Mouse (Mus musculus) MEL (cell line): ENCODE data around the gene Tmem143. TPM values are rescaled to one million over a fixed set of nuclear protein-coding genes. Genes with fewer than 3 reads are reported as not detected.
"Not testable (repeated sequence)": the region's sequence is repeated elsewhere in the genome, so short reads cannot be mapped to it uniquely, and the experiment has no call there.

ENCODE experiments used
- DNase-seq: peaks from one replicate; pipeline ENCODE4 v3.0.0; 2011; ENCODE audit warnings: low read depth, low spot score
- H3K27ac ChIP-seq: 2 replicates; pipeline ENCODE4 v1.5.1; 2012; ENCODE audit warnings: low read depth, mild to moderate bottlenecking, control low read depth, low read length, moderate library complexity; ENCODE audit not compliant: control insufficient read depth
- H3K27me3 ChIP-seq, 2 experiments: fragments of 150-350 bp in 1 of 2; sonication (generic) in 1 of 2; 2 replicates each; pipeline ENCODE4 v1.6.1; 2012; ENCODE audit warnings: low read length in 2 of 2, mild to moderate bottlenecking in 2 of 2, improper control_type of control experiment in 1 of 2, moderate library complexity in 1 of 2; ENCODE audit not compliant: insufficient read depth in 2 of 2, control insufficient read depth in 1 of 2
- H3K36me3 ChIP-seq, 2 experiments: 2 replicates each; pipeline ENCODE4 v1.6.1; 2012 to 2014; ENCODE audit warnings: low read length in 2 of 2, improper control_type of control experiment in 1 of 2, inconsistent platforms in 1 of 2, mild to moderate bottlenecking in 1 of 2; ENCODE audit not compliant: insufficient read depth in 2 of 2, control insufficient read depth in 1 of 2
- H3K4me1 ChIP-seq, 2 experiments: fragments of 150-350 bp in 1 of 2; sonication (generic) in 1 of 2; 2 replicates each; pipeline ENCODE4 v1.6.1; 2012; ENCODE audit warnings: low read length in 2 of 2, improper control_type of control experiment in 1 of 2, mild to moderate bottlenecking in 1 of 2; ENCODE audit not compliant: insufficient read depth in 2 of 2, control insufficient read depth in 1 of 2
- H3K4me3 ChIP-seq, 2 experiments: fragments of 150-350 bp in 1 of 2; sonication (generic) in 1 of 2; 2 replicates each; pipeline ENCODE4 v1.5.1; 2012; ENCODE audit warnings: low read depth in 2 of 2, low read length in 2 of 2, mild to moderate bottlenecking in 2 of 2, moderate library complexity in 2 of 2, control low read depth in 1 of 2, improper control_type of control experiment in 1 of 2; ENCODE audit not compliant: control insufficient read depth in 1 of 2, insufficient read depth in 1 of 2
- H3K79me2 ChIP-seq: 2 replicates; pipeline ENCODE4 v1.6.1; 2012; ENCODE audit warnings: mild to moderate bottlenecking, low read length, moderate library complexity; ENCODE audit not compliant: control insufficient read depth, poor library complexity, insufficient read depth
- H3K9ac ChIP-seq: 2 replicates; pipeline ENCODE4 v1.6.1; 2012; ENCODE audit warnings: low read depth, mild to moderate bottlenecking, control low read depth, low read length, moderate library complexity; ENCODE audit not compliant: control insufficient read depth, poor library complexity, severe bottlenecking
- H3K9me3 ChIP-seq: fragments of 150-350 bp; sonication (generic); replicated peaks from 2 replicates; pipeline ENCODE4 v1.6.1; 2012; ENCODE audit warnings: mild to moderate bottlenecking, low read length, improper control_type of control experiment, moderate library complexity; ENCODE audit not compliant: insufficient read depth
- CHD2 ChIP-seq: IDR thresholded peaks from 2 replicates; pipeline ENCODE4 v1.6.1; 2011; ENCODE audit warnings: low read length, improper control_type of control experiment
- CTCF ChIP-seq, 3 experiments: IDR thresholded peaks in 2 of 3; conservative IDR thresholded peaks in 1 of 3; 2 replicates each; pipeline ENCODE4 v1.5.1; 2011 to 2012; ENCODE audit warnings: low read length in 3 of 3, low read depth in 2 of 3, mild to moderate bottlenecking in 2 of 3, improper control_type of control experiment in 1 of 3, inconsistent platforms in 1 of 3, mixed read lengths in 1 of 3, moderate library complexity in 1 of 3; ENCODE audit not compliant: control insufficient read depth in 1 of 3, insufficient read depth in 1 of 3, poor library complexity in 1 of 3, severe bottlenecking in 1 of 3
- EP300 ChIP-seq, 2 experiments: IDR thresholded peaks; 2 replicates each; pipeline ENCODE4 v1.6.1; 2011; ENCODE audit warnings: improper control_type of control experiment in 2 of 2, low read length in 2 of 2, low read depth in 1 of 2, mild to moderate bottlenecking in 1 of 2
- GATA1 ChIP-seq: IDR thresholded peaks from 2 replicates; pipeline ENCODE4 v1.6.1; 2011; ENCODE audit warnings: low read depth, low read length, improper control_type of control experiment
- MAX ChIP-seq: IDR thresholded peaks from 2 replicates; pipeline ENCODE4 v1.6.1; 2011; ENCODE audit warnings: low read length, improper control_type of control experiment
- MAZ ChIP-seq: IDR thresholded peaks from 2 replicates; pipeline ENCODE4 v1.6.1; 2012; ENCODE audit warnings: low read depth, mild to moderate bottlenecking, inconsistent platforms, low read length, improper control_type of control experiment
- MXI1 ChIP-seq: IDR thresholded peaks from 2 replicates; pipeline ENCODE4 v1.6.1; 2011; ENCODE audit warnings: mild to moderate bottlenecking, low read depth, low read length, improper control_type of control experiment
- MYC ChIP-seq: IDR thresholded peaks from 2 replicates; pipeline ENCODE4 v1.6.1; 2011; ENCODE audit warnings: low read depth, mild to moderate bottlenecking, low read length, improper control_type of control experiment, moderate library complexity
- NELFE ChIP-seq: IDR thresholded peaks from 2 replicates; pipeline ENCODE4 v1.6.1; 2011; ENCODE audit warnings: low read depth, low read length, improper control_type of control experiment
- RAD21 ChIP-seq: IDR thresholded peaks from 2 replicates; pipeline ENCODE4 v1.6.1; 2011; ENCODE audit warnings: mild to moderate bottlenecking, low read depth, low read length, improper control_type of control experiment
- RCOR1 ChIP-seq: IDR thresholded peaks from 2 replicates; pipeline ENCODE4 v1.6.1; 2012; ENCODE audit warnings: low read depth, mild to moderate bottlenecking, inconsistent platforms, low read length, improper control_type of control experiment
- SIN3A ChIP-seq: IDR thresholded peaks from 2 replicates; pipeline ENCODE4 v1.6.1; 2012; ENCODE audit warnings: low read length, improper control_type of control experiment, inconsistent platforms
- SMC3 ChIP-seq: IDR thresholded peaks from 2 replicates; pipeline ENCODE4 v1.6.1; 2011; ENCODE audit warnings: low read depth, low read length, improper control_type of control experiment
- TAL1 ChIP-seq: IDR thresholded peaks from 2 replicates; pipeline ENCODE4 v1.6.1; 2012; ENCODE audit warnings: mild to moderate bottlenecking, inconsistent platforms, low read length, moderate library complexity, mixed read lengths
- USF1 ChIP-seq: IDR thresholded peaks from 2 replicates; pipeline ENCODE4 v1.6.1; 2014; ENCODE audit warnings: low read depth, mild to moderate bottlenecking, inconsistent platforms, low read length, improper control_type of control experiment, moderate library complexity
- ZC3H11A ChIP-seq: IDR thresholded peaks from 2 replicates; pipeline ENCODE4 v1.6.1; 2012; ENCODE audit warnings: low read depth, mild to moderate bottlenecking, inconsistent platforms, low read length, improper control_type of control experiment
- polyA plus RNA-seq, 2 experiments: library from polyadenylated mRNA; stranded (reverse) in 1 of 2; unstranded in 1 of 2; fragments of >175 nt in 1 of 2; fragments of >200 nt in 1 of 2; gene quantifications; 2 replicates each; pipeline versions ENCODE4 v1.2.1 to v1.2.4; 2012; ENCODE audit warnings: low replicate concordance in 2 of 2, low read depth in 1 of 2; ENCODE audit not compliant: insufficient read length in 2 of 2, insufficient read depth in 1 of 2, missing spikeins in 1 of 2
- total RNA-seq: library from RNA; depleted of rRNA; stranded (reverse); fragments of 300-350 nt; gene quantifications from 2 replicates; pipeline ENCODE4 v1.2.3, GENCODE M21; 2012

Gene Tmem143
- total and polyA plus RNA-seq, 3 experiments = 10.7 to 20.1 TPM; not detected in 1

DNA sequence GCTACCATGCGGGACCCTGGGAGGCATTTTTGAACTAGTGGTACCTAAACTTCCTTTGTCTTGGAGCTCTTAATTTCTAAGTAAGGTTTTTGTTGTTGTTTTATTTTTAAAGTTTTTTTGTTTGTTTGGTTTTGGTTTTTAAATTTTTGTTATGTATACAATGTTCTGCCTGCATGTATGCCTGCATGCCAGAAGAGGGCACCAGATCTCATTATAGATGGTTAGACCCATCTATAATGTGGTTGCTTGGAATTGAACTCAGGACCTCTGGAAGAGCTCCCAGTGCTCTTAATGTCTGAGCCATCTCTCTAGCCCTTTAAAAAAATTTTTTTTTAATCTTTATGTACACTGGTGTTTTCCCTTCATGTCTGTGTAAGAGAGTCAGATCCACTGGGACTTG is 32.9 kb downstream of the Tmem143 start:
- no peaks in the 10 kb centered on the region for H3K27me3 ChIP-seq

GRCm38 (mm10) chr7:45933766-45934165 is 37.0 kb downstream of the Tmem143 start:
- not testable (repeated sequence) for H3K4me3 ChIP-seq, DNase-seq, H3K27me3 ChIP-seq, H3K27ac ChIP-seq, H3K9ac ChIP-seq, H3K4me1 ChIP-seq, H3K9me3 ChIP-seq, H3K36me3 ChIP-seq, H3K79me2 ChIP-seq

More for the DNA sequence above, 32.9 kb downstream of the Tmem143 start:
- TF ChIP-seq RCOR1 = no peak
- peak in 2 of 3 experiments; percentile 22 to 34; a peak in 1 of 6 replicates for TF ChIP-seq CTCF (IDR thresholded peaks at IDR 0.05 in 2 of 3, conservative IDR thresholded peaks at IDR 0.05 in 1 of 3; ENCODE audit: control insufficient read depth in 1 of 3, insufficient read depth in 1 of 3, low read depth in 2 of 3, low read length in 3 of 3, poor library complexity in 1 of 3, severe bottlenecking in 1 of 3)
- peak; percentile 28; the same call in 1 of the 2 replicates for TF ChIP-seq SMC3
- TF ChIP-seq, all 39 proteins: peak for 2
- Histone ChIP-seq H3K79me2 (no peaks in the 10 kb centered on the region), H3K9me3 (no peaks in the 10 kb centered on the region), H3K36me3 (peaks cover 0 to 5% of the 10 kb centered on the region in 2 experiments; a peak in 2 of 4 replicates), H3K4me1 (peaks cover 4 to 5% of the 10 kb centered on the region in 2 experiments), H3K27ac (no peak overlapping the region), H3K4me3 (no peak overlapping the region), H3K9ac (no peak overlapping the region)
- DNase-seq = no peak

GRCm38 (mm10) chr7:45935114-45935513 is 38.4 kb downstream of the Tmem143 start:
- peak; percentile 79 for DNase-seq
- Histone ChIP-seq H3K36me3 (0 out of 4 replicates have a peak, but pooled peaks cover 0 to 2% of the 10 kb centered on the region in 2 experiments), H3K9me3 (no peaks in the 10 kb centered on the region), H3K27me3 (no peaks in the 10 kb centered on the region), H3K4me3 (no peak overlapping the region), H3K79me2 (no peaks in the 10 kb centered on the region), H3K27ac (no peak overlapping the region), H3K4me1 (no peaks in the 10 kb centered on the region), H3K9ac (0 out of 2 replicates have a peak overlapping the region, but pooled peaks have one; percentile 35)
- TF ChIP-seq MXI1 (peak; percentile 57; the same call in 1 of the 2 replicates), MAX (peak; percentile 60; the same call in 1 of the 2 replicates), RAD21 (peak; percentile 75), MYC (peak; percentile 89), TAL1 (no peak), ZC3H11A (peak; percentile 57), EP300 (IDR thresholded peaks at IDR 0.05; ENCODE audit: low read depth in 1 of 2, low read length in 2 of 2) (no peak), GATA1 (no peak), SMC3 (peak; percentile 71), MAZ (0 out of 2 replicates have a peak, but pooled peaks have one; percentile 47), CTCF (IDR thresholded peaks at IDR 0.05 in 2 of 3, conservative IDR thresholded peaks at IDR 0.05 in 1 of 3; ENCODE audit: control insufficient read depth in 1 of 3, insufficient read depth in 1 of 3, low read depth in 2 of 3, low read length in 3 of 3, poor library complexity in 1 of 3, severe bottlenecking in 1 of 3) (peak; percentile 54 to 75 (median 71)), SIN3A (peak; percentile 45; the same call in 1 of the 2 replicates), USF1 (0 out of 2 replicates have a peak, but pooled peaks have one; percentile 15), CHD2 (no peak), NELFE (no peak)
